Mouse (Mus musculus) midbrain, embryonic 14.5 days (tissue): Measurements from ENCODE around the gene Acin1. TPM values are rescaled to one million over a fixed set of nuclear protein-coding genes. Genes with fewer than 3 reads are reported as not detected.
A peak's percentile ranks its signal among the peaks of the same experiment; 100 is the strongest.

Experiments
- ATAC-seq: fragments of 200-750 bp; cut with Nextera tagmentation; 2 replicates; pipeline ENCODE4 v1.8.0; 2017; ENCODE audit warnings: moderate number of reproducible peaks, moderate library complexity; ENCODE audit not compliant: low FRiP score, low TSS enrichment
- DNase-seq: peaks from one replicate; pipeline ENCODE4 v3.0.0-alpha.2; 2015
- H3K27ac ChIP-seq: fragments of 300-500 bp; sonication (generic); replicated peaks from 2 replicates; pipeline ENCODE4 v1.5.1; 2014; ENCODE audit warnings: mild to moderate bottlenecking, low read depth, low read length, moderate library complexity
- H3K27me3 ChIP-seq: fragments of 300-500 bp; sonication (generic); 2 replicates; pipeline ENCODE4 v1.6.1; 2014; ENCODE audit warnings: low read length, control low read depth, mixed read lengths; ENCODE audit not compliant: control insufficient read depth, insufficient read depth
- H3K36me3 ChIP-seq: fragments of 300-500 bp; sonication (generic); 2 replicates; pipeline ENCODE4 v1.6.1; 2014; ENCODE audit warnings: low read length, control low read depth; ENCODE audit not compliant: control insufficient read depth, insufficient read depth
- H3K4me1 ChIP-seq: fragments of 300-500 bp; sonication (generic); 2 replicates; pipeline ENCODE4 v1.6.1; 2014; ENCODE audit warnings: mild to moderate bottlenecking, antibody characterized with exemption, low read length, control low read depth; ENCODE audit not compliant: control insufficient read depth, insufficient read depth
- H3K4me2 ChIP-seq: fragments of 300-500 bp; sonication (generic); 2 replicates; pipeline ENCODE4 v1.6.1; 2014; ENCODE audit warnings: mild to moderate bottlenecking, low read length, moderate library complexity
- H3K4me3 ChIP-seq: fragments of 300-500 bp; sonication (generic); replicated peaks from 2 replicates; pipeline ENCODE4 v1.5.1; 2014; ENCODE audit warnings: low read depth, low read length
- H3K9ac ChIP-seq: fragments of 300-500 bp; sonication (generic); replicated peaks from 2 replicates; pipeline ENCODE4 v1.6.1; 2014; ENCODE audit warnings: mild to moderate bottlenecking, low read length, moderate library complexity
- H3K9me3 ChIP-seq: fragments of 300-500 bp; sonication (generic); 2 replicates; pipeline ENCODE4 v1.6.1; 2016; ENCODE audit warnings: low read length, control low read depth, mixed read lengths; ENCODE audit not compliant: control insufficient read depth
- WGBS: fragments of 180-500 bp; shearing (Covaris S2); extraction: QIAGEN DNeasy Blood & Tissue Kit; methylation state at CpG from one replicate; pipeline ENCODE4 v1.1.7; 2014; 5-methylcytosine and 5-hydroxymethylcytosine counted together
- polyA plus RNA-seq: library from polyadenylated mRNA; unstranded; fragments of >200 nt; fragmentation: Nextera tagmentation; extraction: Ambion mirVana; gene quantifications from 2 replicates; pipeline ENCODE4 v1.2.1, GENCODE M21; 2014

Gene Acin1
- polyA plus RNA-seq, 1 experiment from 2014 or later: 128 TPM

DNA sequence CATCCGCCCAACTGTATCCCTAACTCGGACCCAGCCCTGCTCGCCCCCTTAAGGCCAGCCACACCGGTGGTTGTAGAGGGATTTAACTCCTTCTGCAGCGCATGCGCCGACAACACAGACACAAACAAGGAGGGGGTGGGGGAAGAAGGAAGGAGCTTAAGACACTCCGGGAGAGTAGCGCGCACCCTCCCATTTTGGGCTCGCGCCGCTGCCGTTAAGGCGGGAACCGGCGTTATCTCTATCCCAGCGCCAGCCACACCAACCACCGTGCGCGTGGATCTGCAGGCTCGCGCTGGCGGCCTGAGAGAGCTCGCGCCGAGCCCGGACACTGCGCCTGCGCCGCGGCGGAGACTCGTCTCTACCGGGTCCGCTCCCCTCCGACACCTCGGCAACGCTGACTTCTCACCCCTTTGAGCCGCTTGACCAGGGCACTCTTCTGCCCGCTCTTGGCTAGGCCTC, 639 bp downstream of the Acin1 start, which contains the start of gene 1700123O20Rik:
TSS of gene 1700123O20Rik (plus strand) at position 154 of the 459 bp plus-strand sequence.
- Histone ChIP-seq H3K9ac (peak within 1 kb of the TSS; percentile 88), H3K27me3 (no peaks in the 10 kb centered on the region), H3K36me3 (peaks cover 41% of the 10 kb centered on the region), H3K9me3 (no peaks in the 10 kb centered on the region), H3K4me1 (peaks cover 21% of the 10 kb centered on the region), H3K4me3 (peak within 1 kb of the TSS; percentile 80), H3K27ac (peak within 1 kb of the TSS; percentile 95), H3K4me2 (peak within 1 kb of the TSS; percentile 79)
- WGBS: under 1% methylated on average over 41 of the region's 41 CpGs
- peak; percentile 91 for DNase-seq
- peak; percentile 74 for ATAC-seq

DNA sequence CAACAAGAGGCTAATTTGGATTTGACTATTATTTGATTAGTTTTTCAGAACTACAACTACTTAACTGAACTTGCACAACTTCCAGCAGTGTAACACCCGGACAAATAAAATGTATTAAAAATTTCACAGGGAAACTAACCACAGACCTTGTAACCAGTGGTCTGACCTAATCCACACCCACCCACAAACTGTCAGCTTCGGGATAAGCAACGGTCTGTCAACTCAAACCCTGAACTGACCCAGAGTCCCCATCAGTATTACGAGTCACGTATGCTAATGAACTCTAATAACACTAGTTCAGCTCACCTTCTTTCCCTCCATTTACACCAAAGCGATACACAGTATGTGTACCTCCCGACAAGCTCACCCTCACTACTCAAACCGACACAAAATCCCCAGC, 1.3 kb downstream of the Acin1 start:
- WGBS: 15% methylated on average over 8 of the region's 8 CpGs
- DNase-seq (no peak), ATAC-seq (no peak)
- Histone ChIP-seq H3K36me3 (peaks cover 40% of the 10 kb centered on the region), H3K9me3 (no peaks in the 10 kb centered on the region), H3K4me3 (peak overlapping the region; percentile 80), H3K9ac (peak overlapping the region; percentile 88), H3K4me1 (peaks cover 21% of the 10 kb centered on the region), H3K27me3 (no peaks in the 10 kb centered on the region), H3K4me2 (peak overlapping the region; percentile 79), H3K27ac (peak overlapping the region; percentile 95)

- Histone ChIP-seq H3K9ac (no peak overlapping the region), H3K36me3 (peaks cover 49% of the 10 kb centered on the region), H3K4me1 (peaks cover 11% of the 10 kb centered on the region), H3K27me3 (no peaks in the 10 kb centered on the region), H3K4me2 (no peak overlapping the region), H3K4me3 (no peak overlapping the region), H3K27ac (no peak overlapping the region), H3K9me3 (no peaks in the 10 kb centered on the region)
- 90% methylated on average over 3 of the region's 3 CpGs for WGBS
- no peak for ATAC-seq
- DNase-seq: no peak
These were observed 4.3 kb downstream of the Acin1 start for GRCm38 (mm10) chr14:54682396-54682795.

DNA sequence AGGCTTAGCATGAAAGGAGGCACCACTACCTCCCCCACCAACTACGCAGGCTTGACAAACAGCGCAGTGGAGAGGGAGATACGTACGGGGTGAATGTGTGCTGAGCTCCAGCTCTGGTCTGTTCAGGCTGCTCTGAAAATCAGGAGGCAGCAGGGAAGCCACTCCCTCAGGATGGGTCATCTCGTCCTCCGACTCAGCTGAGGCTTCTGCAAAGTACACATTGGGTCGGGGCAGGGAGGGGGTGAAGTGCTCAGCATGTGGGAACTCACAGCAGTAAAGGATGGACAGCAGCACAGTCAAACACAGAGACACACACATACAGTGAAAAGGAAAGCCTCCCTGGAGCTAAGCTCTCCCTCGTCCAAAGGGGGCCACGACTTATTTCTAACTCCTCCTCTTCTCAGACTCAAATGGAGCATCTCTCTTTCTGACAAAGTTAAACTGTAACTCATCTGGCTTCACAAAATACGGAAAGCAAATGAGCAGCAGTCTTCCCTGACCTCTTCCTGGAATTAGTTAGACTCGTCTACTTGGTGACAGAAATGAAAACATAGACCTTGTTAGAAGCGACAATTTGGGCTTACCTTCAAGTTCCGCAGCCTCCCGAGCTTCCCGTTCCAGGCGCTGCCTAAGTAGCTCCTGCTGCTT, 8.0 kb downstream of the Acin1 start:
- H3K27ac ChIP-seq: no peak overlapping the region
- H3K4me1 ChIP-seq: no peaks in the 10 kb centered on the region; the same call in 1 of the 2 replicates
- H3K9ac ChIP-seq: no peak overlapping the region
- H3K9me3 ChIP-seq: no peaks in the 10 kb centered on the region
- no peak overlapping the region for H3K4me3 ChIP-seq
- no peaks in the 10 kb centered on the region for H3K27me3 ChIP-seq
- DNase-seq: no peak
- H3K4me2 ChIP-seq: no peak overlapping the region
- WGBS: 89% methylated on average over 16 of the region's 16 CpGs
- ATAC-seq: no peak
- peaks cover 78% of the 10 kb centered on the region for H3K36me3 ChIP-seq

DNA sequence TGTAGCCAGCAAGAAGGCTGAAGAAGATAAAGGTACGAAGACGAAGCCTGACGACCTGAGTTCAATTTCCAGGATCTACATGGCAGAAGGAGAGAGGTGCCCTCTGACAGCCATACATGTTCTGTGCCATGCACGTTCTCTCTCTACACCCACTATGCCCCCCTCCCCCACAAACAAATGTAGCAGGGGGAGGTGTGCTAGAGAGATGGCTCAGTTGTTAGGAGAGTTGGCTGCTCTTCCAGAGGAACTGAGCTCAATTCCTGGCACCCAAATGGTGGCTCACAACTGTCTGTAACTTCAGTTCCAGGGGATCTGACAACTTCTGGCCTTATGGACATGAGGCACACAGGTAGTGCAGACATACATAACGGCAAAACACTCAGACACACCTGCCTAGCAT, 10.4 kb downstream of the Acin1 start:
- no peak overlapping the region for H3K4me3 ChIP-seq
- no peaks in the 10 kb centered on the region for H3K27me3 ChIP-seq
- no peak overlapping the region for H3K4me2 ChIP-seq
- ATAC-seq: no peak
- no peaks in the 10 kb centered on the region for H3K4me1 ChIP-seq
- H3K36me3 ChIP-seq: peaks cover 70% of the 10 kb centered on the region
- H3K9me3 ChIP-seq: no peaks in the 10 kb centered on the region
- no peak overlapping the region for H3K27ac ChIP-seq
- DNase-seq: no peak
- H3K9ac ChIP-seq: no peak overlapping the region
- 91% methylated on average over 5 of the region's 5 CpGs for WGBS

DNA sequence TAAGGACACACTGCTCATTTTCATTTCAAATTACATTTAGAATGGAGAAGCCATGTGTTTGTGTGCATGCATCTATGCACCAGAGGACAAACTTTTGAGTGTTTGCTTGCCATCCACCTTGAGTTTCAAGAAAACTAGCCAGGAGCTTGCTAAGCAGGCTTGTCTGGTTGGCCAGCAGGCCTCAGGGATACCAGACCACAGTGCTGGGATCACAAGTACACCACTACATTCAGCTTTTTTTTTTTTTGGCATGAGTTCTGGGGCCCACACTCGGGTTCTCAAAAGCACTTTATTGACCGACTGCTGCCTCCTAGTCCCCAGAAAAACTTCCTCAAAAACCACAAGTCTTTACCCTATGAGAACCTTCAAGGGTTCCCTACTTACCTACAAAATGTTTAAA, 12.4 kb downstream of the Acin1 start:
- no peak overlapping the region for H3K4me2 ChIP-seq
- 89% methylated on average over 2 of the region's 2 CpGs for WGBS
- H3K9me3 ChIP-seq: no peaks in the 10 kb centered on the region
- H3K4me1 ChIP-seq: no peaks in the 10 kb centered on the region
- no peaks in the 10 kb centered on the region for H3K27me3 ChIP-seq
- no peak overlapping the region for H3K4me3 ChIP-seq
- peaks cover 77% of the 10 kb centered on the region for H3K36me3 ChIP-seq
- no peak overlapping the region for H3K9ac ChIP-seq
- H3K27ac ChIP-seq: no peak overlapping the region
- ATAC-seq: no peak
- no peak for DNase-seq

- Histone ChIP-seq H3K9me3 (no peaks in the 10 kb centered on the region), H3K4me3 (no peak overlapping the region), H3K27ac (no peak overlapping the region), H3K27me3 (no peaks in the 10 kb centered on the region), H3K4me1 (no peaks in the 10 kb centered on the region), H3K4me2 (no peak overlapping the region), H3K9ac (no peak overlapping the region), H3K36me3 (peaks cover 77% of the 10 kb centered on the region)
- 82% methylated on average over 4 of the region's 4 CpGs for WGBS
- DNase-seq (peak; percentile 61), ATAC-seq (no peak)
These were observed 17.4 kb downstream of the Acin1 start for GRCm38 (mm10) chr14:54669381-54669780.

DNA sequence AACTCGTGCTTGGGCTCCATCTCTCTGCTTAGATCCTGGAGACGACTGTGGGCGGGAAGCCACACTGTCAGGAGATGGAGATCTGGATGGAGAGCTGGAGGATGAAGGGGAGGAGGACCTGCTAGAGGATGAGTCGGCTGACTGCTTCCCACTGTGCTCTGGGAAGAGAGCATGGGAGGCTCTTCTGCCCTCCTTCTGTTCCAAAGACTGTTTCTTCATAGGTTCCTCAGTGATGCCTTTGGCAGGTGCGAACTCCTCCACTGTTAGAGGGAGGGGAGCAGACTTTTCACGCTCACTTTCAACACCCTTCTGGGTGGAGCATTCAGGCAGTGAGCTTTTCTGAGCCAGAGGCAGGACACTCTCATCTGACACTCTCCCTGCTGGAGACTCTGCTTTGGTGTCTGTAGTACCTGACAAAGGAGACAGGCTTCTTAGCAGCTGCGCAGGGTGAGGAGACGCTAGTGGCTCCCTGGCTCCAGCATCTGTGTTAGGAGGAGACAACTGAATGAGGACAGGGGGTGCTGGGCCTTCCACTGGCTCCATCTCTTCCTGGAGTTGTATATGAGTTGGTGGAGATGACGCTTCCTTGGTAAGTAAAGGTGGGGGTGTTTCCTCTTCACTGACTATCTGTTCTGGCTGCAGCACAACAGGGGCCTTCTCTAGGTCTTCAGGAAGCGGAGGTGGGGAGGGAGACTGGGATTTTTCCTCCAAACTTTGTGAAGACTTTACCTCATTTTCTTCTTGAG, 22.1 kb downstream of the Acin1 start:
- ATAC-seq: no peak
- DNase-seq: no peak
- Histone ChIP-seq H3K9ac (no peak overlapping the region), H3K4me1 (no peaks in the 10 kb centered on the region), H3K27ac (no peak overlapping the region), H3K36me3 (peaks cover 96% of the 10 kb centered on the region), H3K4me2 (no peak overlapping the region), H3K9me3 (no peaks in the 10 kb centered on the region), H3K27me3 (no peaks in the 10 kb centered on the region), H3K4me3 (no peak overlapping the region)
- WGBS: 91% methylated on average over 10 of the region's 10 CpGs

DNA sequence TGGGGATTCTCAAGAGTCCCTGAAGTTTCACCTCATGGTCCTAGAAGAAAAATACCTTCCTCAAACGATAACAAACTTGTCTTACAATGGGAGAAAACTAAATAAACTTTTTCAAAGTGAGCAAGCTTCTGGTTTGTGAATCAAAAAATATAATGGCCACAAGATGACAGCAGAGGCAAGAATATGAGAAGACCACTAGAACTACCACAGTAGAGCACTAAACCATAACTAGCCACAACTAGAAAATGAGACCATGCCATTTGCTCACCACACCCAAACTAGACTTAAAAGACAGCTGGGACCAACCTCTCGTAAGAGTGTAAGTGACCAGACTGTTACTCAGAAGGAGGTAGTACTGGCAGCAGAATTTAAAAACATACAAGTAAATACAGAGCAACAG, 26.7 kb downstream of the Acin1 start:
- no peaks in the 10 kb centered on the region for H3K4me1 ChIP-seq
- ATAC-seq (no peak), DNase-seq (no peak)
- no peaks in the 10 kb centered on the region for H3K9me3 ChIP-seq
- H3K27ac ChIP-seq: no peak overlapping the region
- WGBS: 93% methylated on average over 2 of the region's 2 CpGs
- H3K4me2 ChIP-seq: no peak overlapping the region
- no peak overlapping the region for H3K4me3 ChIP-seq
- no peak overlapping the region for H3K9ac ChIP-seq
- H3K27me3 ChIP-seq: no peaks in the 10 kb centered on the region
- peaks cover 93% of the 10 kb centered on the region for H3K36me3 ChIP-seq
